Mouse (Mus musculus): Measurements from ENCODE around the gene Abca1.

Gene Abca1

GRCm38 (mm10) chr4:53159767-53160166 lies at the start of gene Abca1:
TSS of gene Abca1 (minus strand) at chr4:53159895.
- DNase-seq, result peak; percentile 85

DNA sequence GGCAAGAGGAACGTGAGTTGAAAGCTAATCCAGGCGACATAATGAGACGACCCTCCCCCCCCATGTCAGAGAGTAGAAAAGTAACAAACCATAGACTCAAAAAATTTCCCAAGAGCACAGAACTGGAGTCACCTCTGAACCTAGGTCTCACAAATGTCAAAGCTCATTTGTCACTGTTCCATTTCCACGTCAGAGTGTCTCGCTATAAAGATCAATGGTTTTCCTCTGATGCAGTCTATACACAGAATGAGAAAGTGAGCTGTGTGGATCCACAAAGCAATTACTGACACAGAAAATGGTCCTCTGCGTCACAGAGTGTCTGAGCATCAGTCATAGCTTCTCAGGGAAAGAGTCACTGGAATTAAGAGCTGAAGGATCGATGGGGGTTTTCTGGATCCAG lies 44.8 kb upstream of the Abca1 start:
- DNase-seq, result no peak

DNA sequence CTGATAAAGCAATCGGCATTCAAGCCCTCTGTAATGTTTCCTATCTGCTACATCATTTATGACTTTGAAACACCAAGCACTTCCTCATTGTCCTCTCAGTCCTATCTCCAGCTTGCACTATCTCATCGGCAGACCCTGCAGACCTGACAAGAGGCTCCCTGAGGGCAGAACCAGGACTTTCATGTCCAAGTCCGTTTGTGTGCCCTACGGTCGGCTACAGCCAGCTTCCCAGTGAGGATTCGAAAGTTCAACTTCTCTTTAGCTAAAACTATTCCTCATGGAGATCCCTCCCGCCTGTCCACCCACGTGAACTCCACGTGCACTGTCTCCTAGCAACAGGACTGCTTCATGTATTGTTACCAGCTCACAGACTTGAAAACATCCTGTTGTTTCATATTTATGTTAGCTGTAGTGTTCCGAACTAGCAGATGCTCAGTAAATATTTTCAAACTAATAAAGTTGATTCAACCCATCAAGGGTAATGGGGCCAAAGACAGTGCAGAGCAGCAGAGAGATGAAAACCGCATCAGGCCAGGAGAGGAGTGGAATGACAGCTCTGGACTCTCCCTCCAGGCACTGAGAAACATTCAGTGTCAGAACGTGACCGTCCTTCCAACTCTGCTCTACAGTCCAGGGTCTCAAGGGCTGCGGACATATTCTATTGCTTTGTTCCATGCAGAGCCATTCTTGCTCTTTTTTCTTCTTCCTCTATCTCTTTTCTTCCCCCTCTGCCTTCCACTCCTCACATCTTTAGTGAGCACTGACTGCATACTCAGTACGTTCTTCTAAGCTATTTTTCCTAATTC lies 44.1 kb upstream of the Abca1 start:
- no peak for DNase-seq

DNA sequence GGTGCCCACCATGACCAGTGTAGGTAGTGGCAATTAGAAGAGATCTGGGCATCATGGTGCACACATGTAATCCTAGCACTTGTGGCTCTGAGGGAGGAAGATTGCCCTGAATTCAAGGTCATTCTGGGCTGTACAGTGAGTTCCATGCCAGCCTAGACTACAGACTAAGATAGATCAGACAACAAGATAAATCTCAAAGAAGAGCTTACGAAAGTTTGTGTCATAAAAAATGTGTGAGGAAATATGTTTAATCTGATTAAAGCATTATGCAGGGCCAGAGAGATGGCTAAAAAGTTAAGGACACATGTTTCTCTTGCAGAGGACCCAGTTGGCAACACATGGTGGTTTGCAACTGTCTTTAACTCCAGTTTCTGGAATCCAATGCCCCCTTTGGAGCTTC lies 40.6 kb upstream of the Abca1 start:
- DNase-seq, result no peak

DNA sequence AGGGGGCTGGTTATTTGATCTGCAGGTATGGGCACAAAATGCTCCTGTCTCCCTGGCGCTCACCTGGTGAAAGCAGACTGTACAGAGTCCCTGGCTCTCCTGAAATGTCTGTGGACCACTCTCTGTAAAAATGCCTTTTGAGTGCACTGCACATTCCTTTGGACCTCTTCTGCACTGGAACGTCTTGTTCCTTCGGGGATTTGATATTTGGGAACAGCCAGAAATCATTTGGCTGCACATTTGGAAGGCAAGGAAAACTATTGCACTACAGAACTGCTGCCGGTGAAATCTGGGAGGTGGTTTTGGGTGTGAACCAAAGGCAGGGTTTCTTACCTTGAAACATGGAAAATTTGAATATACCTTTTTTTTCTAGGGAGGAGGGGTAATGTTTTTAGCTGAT lies 38.1 kb upstream of the Abca1 start:
- DNase-seq, result no peak

GRCm38 (mm10) chr4:53196058-53196771 lies 36.5 kb upstream of the Abca1 start:
- DNase-seq, result peak; percentile 75

DNA sequence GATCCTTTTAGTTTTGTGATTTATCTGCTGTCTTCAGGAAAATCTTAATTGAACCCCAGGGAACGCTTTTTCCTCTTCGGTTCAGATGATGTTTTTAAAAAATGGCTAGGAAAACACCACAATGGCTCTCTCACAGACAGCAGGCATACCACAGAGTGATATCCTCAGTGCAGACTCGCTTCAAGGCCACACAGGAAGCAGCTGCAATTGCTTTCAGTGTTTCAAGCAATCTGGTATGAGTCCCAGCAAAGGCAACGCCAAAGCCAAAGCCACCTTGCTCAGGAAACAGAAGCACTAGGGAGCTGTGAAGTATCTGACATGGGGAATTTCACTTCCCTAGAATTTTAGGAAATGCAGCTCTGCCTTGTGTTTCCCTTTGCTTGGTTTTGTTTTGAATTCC lies 27.4 kb upstream of the Abca1 start:
- DNase-seq, result peak; percentile 10

GRCm38 (mm10) chr4:53186573-53186972 lies 26.9 kb upstream of the Abca1 start:
- DNase-seq, result no peak

DNA sequence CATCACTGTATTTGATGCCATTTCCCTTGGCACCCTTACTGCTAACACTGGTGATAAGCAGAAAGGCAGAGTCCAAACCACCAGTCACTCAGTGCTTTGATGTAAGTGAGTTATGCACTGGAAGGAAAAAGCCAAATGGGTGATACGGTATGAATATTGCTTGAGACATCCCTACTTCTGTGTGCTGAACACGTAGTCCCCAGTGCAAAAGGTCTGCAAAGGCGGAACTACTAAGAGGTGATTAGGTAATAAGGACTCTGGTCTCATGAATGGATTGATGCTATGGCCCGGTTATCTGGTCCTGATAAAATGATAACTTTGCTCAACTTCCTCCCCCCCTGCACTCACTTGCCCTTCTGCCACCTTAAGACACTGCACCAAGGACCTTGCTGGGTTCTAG lies 26.4 kb upstream of the Abca1 start:
- no peak for DNase-seq

GRCm38 (mm10) chr4:53181479-53181878 lies 21.8 kb upstream of the Abca1 start:
- no peak for DNase-seq

GRCm38 (mm10) chr4:53179308-53179820 lies 19.7 kb upstream of the Abca1 start:
- DNase-seq, result no peak

DNA sequence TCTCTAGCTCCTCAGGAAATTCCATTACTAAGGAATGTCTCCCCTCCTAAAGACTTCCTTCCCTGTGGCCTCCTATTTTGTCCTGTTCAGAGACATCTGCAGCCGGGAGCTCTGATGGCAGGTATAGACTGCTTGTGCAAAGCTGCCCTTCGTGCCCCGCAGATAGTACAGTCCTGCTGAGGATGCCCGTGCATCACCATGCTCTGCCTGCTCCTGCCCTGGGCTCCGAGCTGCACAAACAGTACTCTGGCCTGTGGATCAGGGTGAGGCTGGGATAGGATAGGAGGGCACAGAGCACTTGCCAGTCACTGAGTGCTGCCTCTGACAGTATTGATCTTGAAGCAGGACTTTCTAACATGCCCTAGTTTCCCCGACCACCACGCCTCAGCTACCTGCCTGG lies 18.8 kb upstream of the Abca1 start:
- no peak for DNase-seq

DNA sequence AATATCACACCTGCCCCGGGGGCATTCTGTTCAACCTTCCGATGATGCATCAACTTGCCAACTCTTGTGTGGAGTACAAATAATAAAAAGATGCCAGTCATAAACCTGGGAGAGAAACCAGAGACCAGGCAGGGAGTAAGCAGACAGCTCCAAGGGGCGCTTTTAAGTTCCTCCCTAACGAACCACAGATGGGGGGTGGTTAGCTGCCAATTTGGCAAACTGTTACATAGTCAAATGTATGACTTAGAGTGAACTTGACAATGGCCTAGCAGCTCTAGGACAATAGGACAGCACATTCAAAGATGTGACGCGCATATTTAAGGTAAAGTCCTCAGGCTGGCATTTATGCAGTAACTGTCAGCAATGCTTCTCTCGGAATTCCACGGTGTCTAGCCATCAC lies 18.0 kb upstream of the Abca1 start:
- DNase-seq, result no peak

GRCm38 (mm10) chr4:53174906-53175305 lies 15.2 kb upstream of the Abca1 start:
- no peak for DNase-seq

GRCm38 (mm10) chr4:53170403-53170802 lies 10.7 kb upstream of the Abca1 start:
- DNase-seq, result no peak

GRCm38 (mm10) chr4:53165231-53165630 lies 5.5 kb upstream of the Abca1 start:
- no peak for DNase-seq

DNA sequence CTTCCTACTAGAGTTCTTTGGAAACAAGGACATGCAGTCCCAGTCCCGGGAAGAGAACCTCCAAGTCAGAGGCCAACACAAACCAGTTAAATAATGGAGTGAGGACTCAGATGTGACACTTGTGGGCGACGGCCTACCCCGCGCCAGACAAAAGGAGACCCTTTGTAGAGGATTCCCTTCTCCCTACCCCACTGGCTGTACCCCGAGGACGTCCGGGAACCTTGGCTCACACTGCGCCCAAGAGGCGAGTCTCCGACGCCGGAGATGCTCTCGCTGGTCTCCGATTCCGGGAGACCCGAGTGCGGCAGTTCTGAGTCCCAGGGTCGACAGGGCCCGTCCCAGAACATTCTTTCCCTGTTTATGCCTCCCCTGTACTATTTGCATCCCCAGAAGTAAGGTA lies 519 bp downstream of the Abca1 start:
- peak; percentile 15 for DNase-seq

DNA sequence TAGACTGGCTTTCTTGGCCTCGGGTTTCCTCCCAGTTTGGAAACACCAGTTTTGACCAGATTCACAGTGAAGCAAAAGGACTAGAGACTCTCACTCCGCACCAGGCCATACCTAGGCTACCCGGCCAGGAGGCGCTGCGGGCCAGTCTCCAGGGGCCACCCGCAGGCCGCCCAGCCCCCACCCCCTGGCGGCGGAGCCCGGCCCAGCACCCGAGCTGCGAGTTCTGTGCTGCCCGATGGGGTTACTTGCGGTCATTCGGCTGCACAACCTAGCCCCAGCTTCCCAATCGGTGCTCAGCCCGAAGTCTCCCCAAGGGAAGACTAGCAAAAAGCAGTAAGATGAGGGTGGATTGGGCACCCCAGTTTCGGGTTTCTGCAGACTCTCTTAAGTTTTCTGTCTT lies 1.1 kb downstream of the Abca1 start:
- peak; percentile 79 for DNase-seq

DNA sequence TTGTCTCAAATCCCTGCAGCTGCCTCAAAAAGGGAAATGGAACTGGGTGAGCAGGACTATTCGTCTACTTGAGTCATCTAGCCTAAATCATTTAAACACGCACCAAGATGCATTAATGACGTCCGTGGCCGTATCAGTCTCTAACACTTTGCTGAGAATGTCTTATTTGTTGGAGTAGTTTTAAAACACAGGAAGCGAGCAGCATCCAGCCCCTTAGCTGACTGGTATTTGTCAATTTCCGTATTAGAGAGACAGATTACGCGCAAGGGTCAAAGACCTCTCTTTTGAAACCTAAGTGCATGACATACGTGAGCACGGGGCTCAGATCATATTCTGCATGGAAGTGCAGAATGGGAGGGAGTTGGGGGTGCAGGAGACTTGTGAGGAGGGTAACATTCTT lies 4.2 kb downstream of the Abca1 start:
- no peak for DNase-seq

DNA sequence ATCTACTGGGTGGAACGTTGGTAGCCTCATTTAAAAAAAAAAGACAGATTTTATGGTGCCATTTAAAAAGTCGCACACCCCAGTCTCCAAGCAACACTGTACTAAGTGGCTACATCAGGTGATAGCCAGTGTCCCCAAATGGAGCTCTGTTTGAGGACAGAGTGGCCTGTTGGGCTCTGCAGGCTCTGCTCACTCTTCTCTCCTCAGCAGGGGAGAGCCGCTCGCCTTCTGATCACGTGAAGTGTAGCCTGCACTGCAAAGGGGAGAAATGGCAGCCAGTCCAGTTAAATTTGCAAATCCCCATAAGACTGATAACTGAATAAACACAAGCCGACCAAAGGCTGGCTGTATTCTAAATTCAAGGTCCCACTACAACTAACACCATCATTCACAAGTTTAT lies 6.0 kb downstream of the Abca1 start:
- peak; percentile 14 for DNase-seq

GRCm38 (mm10) chr4:53153061-53153460 lies 6.6 kb downstream of the Abca1 start:
- no peak for DNase-seq

DNA sequence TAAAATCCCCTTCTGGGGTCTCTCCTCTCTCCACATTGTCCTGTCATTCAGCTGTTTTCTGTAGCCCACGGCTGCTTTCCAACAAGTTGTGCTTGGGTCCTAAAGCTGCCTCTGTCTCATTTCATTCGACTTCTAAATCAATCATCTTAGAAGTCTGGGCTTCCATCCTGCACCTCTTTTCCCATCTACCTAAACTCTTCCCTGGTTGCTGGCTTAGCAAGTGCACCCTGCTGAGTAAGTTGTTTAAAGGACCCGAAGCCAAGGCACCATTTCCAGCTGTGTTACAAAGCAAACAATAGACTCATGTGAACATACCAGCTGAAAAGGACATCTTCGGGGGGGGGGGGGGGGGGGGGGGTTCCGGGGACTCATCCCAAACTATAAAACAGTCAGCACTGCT lies 7.0 kb downstream of the Abca1 start:
- DNase-seq, result no peak

- DNase-seq, result no peak
Measured at GRCm38 (mm10) chr4:53150516-53150915, 9.2 kb downstream of the Abca1 start.

GRCm38 (mm10) chr4:53149644-53150043 lies 10.1 kb downstream of the Abca1 start:
- DNase-seq, result no peak

Measured in liver (tissue).